Mouse (Mus musculus) liver, embryonic 14.5 days (tissue): Measurements from ENCODE around the gene Smok3c.

Experiments
- CTCF ChIP-seq: IDR thresholded peaks from 2 replicates; pipeline ENCODE4 v1.5.1; 2016; ENCODE audit warnings: antibody characterized with exemption, low read depth, control low read depth
- EP300 ChIP-seq: IDR thresholded peaks from 2 replicates; pipeline ENCODE4 v1.6.1; 2016; ENCODE audit warnings: antibody characterized with exemption, low read depth

- TF ChIP-seq CTCF (no peak), EP300 (no peak)
Observed at GRCm38 (mm10) chr5:138016530-138016929, 36.5 kb upstream of the Smok3c start.
